Mouse (Mus musculus) gastrocnemius, adult 2 months (tissue): Measurements from ENCODE around the gene Cxcl16. TPM values are rescaled to one million over a fixed set of nuclear protein-coding genes. Genes with fewer than 3 reads are reported as not detected.

ENCODE experiments used
- DNase-seq: peaks from one replicate; pipeline ENCODE4 v3.0.0; 2022
- H3K27ac ChIP-seq: fragments of 200-600 bp; 2 replicates; pipeline ENCODE4 v1.8.1; 2022; ENCODE audit warnings: mild to moderate bottlenecking
- H3K4me3 ChIP-seq: fragments of 200-600 bp; 2 replicates; pipeline ENCODE4 v1.8.1; 2022; ENCODE audit warnings: mild to moderate bottlenecking, moderate library complexity
- CTCF ChIP-seq: fragments of 200-600 bp; IDR thresholded peaks from 2 replicates; pipeline ENCODE4 v1.8.1; 2022; ENCODE audit warnings: antibody characterized with exemption, mild to moderate bottlenecking, moderate library complexity
- intact Hi-C: fragments of 180-260 bp; cut with DNase I; formaldehyde crosslinking; loops from one replicate; pipeline ENCODE4 v1.15.1; 2025
- total RNA-seq, 2 experiments: library from RNA; stranded (reverse); gene quantifications; 2 replicates each; pipeline ENCODE4 v1.2.3; 2021

The Cxcl16 gene
- total RNA-seq, 2 experiments from 2014 or later = 1.2 to 1.4 TPM

DNA sequence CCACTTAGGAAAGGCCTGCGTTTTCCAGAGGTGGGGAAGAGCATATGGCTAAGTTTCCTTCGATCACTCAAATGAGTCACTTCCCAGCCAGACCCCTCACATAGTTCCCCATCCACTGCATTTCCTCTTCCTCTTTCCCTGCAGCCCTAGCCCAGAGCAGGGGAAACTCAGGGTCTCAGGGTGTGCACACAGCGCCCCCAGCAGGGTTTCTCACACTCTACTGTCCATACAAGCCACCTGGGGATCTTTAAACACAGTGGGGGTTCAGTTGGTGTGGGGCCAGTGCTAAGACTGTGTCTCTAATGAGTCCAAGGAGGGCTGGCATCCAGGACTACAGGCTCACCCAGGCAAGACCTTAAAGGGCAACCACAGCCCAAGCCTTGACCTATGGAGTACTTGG lies 13.0 kb downstream of the Cxcl16 start:
- no peak overlapping the region for H3K27ac ChIP-seq
- intact Hi-C loops = no loop called here
- no peak overlapping the region for H3K4me3 ChIP-seq
- no peak for TF ChIP-seq CTCF
- no peak for DNase-seq

DNA sequence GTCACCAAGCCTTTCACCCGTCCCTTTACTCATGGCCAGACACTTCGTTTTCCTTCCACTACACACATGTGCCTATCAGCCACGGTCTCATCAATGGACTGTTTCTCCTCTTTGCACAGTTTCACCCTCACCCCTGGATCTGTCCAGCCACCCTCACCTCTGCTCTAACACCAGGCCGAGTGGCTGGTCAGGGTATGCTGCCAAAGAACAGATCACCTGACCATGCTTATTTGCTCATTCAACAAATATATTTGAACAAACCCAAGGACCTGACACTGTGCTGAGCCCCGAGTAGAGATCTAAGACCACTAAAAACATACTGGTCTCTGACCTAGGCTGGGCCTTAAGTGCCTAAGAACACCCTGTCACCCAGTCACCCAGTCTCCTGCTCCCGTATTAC lies 15.1 kb downstream of the Cxcl16 start:
- DNase-seq = no peak
- no peak for TF ChIP-seq CTCF
- intact Hi-C loops = no loop called here

DNA sequence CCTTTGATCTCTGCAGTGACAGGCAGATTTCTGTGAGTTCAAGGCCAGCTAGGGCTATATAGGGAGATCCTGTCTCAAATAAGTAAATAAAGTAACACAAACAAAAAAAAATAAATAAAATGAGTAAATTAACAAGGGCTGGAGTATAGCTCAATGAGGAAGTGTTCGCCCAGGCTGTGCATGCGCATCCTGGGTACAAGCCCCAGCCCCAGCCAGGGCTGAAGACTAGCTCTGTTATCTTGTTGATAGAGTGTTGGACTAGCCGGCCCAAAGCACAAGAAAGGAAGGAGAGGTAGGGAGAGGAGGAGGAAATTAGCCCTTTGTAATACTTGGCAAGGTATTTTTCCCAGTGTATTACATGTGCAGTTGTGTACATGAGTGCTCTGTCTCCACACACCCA lies 15.8 kb downstream of the Cxcl16 start:
- no peak overlapping the region for H3K4me3 ChIP-seq
- intact Hi-C loops = no loop called here
- H3K27ac ChIP-seq = no peak overlapping the region
- DNase-seq = no peak
- no peak for TF ChIP-seq CTCF

More for the DNA sequence above, 15.1 kb downstream of the Cxcl16 start:
- H3K4me3 ChIP-seq = no peak overlapping the region
- H3K27ac ChIP-seq = no peak overlapping the region

DNA sequence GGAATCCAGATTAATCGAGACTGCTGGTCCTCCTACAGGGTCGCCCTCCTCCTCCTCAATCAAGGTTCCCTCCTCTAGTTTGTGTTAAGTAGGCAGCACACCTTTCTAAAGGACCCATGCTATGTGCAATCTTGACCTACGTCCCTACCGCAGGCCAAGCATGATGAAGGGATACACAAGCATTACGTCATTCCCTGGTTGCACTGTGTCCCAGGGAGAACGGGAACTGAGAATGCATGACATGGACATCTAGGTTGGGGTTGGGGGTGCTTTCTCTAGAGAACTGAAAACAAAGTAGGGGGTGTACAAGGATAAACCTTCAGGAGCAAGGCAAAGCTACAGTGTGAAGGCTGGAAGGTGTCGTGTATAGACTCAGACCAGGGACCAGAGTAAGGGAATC lies 17.9 kb downstream of the Cxcl16 start:
- no peak for DNase-seq

DNA sequence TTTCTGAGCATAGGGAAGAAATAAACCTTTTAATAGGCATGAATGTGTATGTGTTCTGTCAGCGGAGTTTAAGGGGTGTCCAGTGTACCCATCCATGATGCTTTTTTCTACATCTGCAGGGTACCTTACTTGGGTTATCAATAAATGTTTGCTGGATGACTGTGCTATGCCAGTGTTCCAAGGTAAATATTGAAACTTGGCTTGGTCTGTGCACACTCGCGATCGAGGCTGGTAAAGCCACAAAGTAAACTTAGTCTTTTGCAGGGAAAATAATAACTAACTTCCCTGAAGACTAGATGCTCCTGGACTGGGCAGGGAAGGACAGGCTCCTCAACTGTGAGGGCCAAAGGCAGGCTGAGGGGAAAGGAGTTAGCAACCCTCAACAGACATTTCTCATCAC lies 19.1 kb downstream of the Cxcl16 start:
- DNase-seq = no peak
- H3K4me3 ChIP-seq = no peak overlapping the region
- TF ChIP-seq CTCF = no peak
- intact Hi-C loops = no loop called here
- H3K27ac ChIP-seq = no peak overlapping the region

More for the DNA sequence above, 17.9 kb downstream of the Cxcl16 start:
- no peak overlapping the region for H3K4me3 ChIP-seq
- no peak overlapping the region for H3K27ac ChIP-seq
- TF ChIP-seq CTCF = no peak
- intact Hi-C loops = no loop called here

DNA sequence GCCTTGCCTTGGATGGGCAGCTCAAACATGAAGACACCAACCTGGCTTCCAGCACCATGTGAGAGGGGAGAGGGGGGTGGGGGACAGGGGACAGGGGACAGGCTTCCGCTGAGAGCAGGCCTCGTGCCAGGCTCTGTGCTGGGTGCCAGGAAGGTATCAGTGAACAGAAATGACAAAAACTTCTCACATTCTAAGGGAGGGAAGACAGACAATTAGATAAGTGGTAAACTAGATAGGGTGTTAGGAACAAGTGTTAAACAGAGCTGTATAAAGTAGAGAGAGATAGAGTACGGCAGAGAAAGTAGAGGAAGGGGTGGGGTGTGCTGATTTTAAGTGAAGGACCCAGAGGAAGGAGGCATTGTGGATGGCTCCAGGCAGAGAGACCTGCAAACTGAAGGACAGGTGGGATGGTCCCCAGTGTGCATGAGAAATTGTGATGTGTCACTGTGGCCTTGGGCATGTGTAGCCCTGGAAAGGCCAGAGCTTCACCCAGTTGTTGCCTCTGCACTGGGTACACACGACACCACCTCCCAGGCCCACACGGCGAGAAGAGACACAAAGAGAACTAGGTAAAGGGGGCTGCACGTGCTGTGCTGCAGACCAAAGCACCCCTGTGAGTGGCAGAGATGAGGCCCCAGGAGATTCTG lies 20.9 kb downstream of the Cxcl16 start:
- H3K4me3 ChIP-seq = no peak overlapping the region
- TF ChIP-seq CTCF = no peak
- no peak overlapping the region for H3K27ac ChIP-seq
- no peak for DNase-seq
- intact Hi-C loops = loop anchor here (10.0 kb wide), 1 partner anchor 166 kb away; no protein-coding TSS in a partner anchor

DNA sequence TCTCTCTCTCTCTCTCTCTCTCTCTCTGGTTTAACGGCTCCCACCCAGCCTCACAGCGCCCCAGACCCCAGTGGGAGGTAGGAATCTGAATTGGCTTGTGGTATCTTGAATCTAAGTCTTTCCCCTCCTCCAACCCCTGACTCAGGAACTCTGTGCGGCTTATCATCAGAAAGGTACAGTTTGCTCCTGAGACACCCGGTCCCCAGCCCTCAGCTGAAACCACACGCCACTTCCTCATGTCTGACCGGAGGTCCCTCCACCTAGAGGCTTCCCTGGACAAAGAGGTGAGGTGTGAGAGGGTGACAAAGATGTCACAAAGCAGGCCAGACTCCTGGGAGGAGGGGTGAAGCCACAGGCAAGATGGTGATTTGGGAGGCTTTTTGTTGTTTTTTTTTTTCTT lies 22.4 kb downstream of the Cxcl16 start:
- H3K4me3 ChIP-seq = no peak overlapping the region
- no peak overlapping the region for H3K27ac ChIP-seq
- DNase-seq = no peak
- intact Hi-C loops = loop anchor here (10.0 kb wide), 1 partner anchor 167 kb away; no protein-coding TSS in a partner anchor
- no peak for TF ChIP-seq CTCF

DNA sequence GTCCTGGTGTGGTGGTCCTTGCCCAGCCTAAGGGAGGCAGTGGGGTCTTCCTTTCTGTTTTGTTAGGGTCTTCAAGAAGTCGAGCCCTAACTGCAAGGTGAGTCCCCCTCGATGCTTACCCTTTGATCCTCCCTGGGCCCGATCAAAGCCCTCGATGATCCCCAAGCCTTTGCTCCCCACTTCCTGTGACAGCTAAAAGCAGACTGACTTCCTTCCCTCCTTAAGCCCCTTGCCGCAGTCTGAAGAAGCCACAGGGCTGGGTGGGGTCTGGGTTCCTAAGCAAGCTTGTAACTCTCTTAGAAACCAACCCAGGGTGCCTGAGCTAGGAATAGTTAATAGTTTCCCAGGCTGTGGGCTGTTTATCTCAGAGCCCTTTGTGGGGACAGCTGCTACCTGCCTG lies 24.3 kb downstream of the Cxcl16 start:
- intact Hi-C loops = loop anchor here (10.0 kb wide), 1 partner anchor 169 kb away; no protein-coding TSS in a partner anchor
- no peak for TF ChIP-seq CTCF
- H3K27ac ChIP-seq = no peak overlapping the region

DNA sequence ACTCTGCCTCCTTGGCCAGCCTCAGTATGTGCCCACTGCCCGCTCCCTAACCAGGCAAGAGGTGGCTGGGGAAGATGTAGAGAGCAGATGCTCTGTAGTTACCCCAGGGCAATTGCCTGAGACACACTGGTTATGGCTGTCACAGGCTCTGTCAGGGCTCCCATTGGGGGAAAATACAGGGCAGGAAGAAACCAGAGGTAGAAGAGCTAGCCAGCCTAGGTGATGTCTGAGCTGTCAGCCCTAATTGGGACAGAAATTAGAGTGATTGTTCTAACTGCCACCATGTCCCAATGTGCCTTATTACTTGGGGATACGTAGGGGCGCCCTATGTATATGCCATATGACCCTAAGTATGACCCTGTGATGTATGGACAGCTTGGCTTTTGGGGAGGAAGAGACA lies 25.8 kb downstream of the Cxcl16 start:
- TF ChIP-seq CTCF = no peak
- intact Hi-C loops = loop anchor here (2.0 to 10.0 kb wide), 2 partner anchors 17 to 171 kb away; partner anchors contain the start of gene Med11
- Histone ChIP-seq H3K4me3 (peak overlapping the region; percentile 28; the same call in 1 of the 2 replicates), H3K27ac (no peak overlapping the region)
- DNase-seq = no peak

More for the DNA sequence above, 24.3 kb downstream of the Cxcl16 start:
- H3K4me3 ChIP-seq = no peak overlapping the region
- no peak for DNase-seq

DNA sequence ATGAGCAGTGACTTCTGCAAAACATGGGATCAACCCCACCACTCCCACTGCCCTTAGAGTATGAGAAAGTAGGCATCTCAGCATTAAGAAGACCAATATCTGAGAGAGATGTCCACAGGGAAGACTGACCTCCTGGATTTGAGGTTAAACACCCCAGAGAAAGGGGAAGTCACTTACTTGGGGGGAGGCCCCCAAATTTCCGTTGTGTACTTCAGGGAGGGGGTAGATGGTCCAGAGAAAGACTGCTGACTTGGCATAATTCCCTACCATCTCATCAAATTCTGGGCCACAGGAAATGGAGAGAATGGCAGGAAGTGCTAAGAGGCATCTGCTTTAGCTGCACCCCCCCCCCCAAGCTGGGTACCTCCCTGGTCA lies 26.2 kb downstream of the Cxcl16 start:
- no peak for DNase-seq
- peak overlapping the region; percentile 90 for H3K4me3 ChIP-seq
- no peak for TF ChIP-seq CTCF
- intact Hi-C loops = loop anchor here (2.0 to 10.0 kb wide), 2 partner anchors 17 to 171 kb away; partner anchors contain the start of gene Med11
- H3K27ac ChIP-seq = no peak overlapping the region

DNA sequence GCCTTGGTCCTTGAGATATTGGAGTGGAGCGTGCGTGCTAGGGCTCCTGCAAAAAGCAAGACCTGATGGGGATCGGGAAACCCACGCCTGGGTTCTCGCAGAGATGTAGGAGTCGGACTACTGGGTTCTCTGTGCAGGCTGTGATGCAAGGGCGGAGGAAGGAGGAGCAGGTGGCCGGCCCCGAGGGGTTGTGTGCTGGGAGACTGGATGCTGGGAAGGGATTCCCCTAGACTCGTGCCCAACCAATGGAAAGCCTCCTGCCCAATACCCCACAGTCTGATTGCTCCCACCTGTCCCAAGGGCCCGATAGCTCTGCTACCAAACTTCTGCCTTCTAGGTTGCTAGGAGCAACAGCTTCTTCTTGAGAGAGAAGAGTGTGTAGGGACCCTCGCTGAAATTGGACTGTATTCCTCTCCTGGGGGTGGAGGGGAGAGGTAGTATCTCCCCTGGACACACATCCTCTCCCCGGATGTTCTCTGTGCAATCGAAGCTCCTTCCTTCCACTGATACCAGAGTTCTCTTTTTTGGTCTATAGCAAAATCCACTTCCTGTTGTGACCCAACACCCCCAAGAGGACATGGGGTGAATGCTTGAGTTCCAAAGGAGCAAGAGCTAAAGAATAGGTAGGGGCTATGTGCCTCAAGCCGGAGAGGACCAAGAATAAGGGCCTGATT lies 26.8 kb downstream of the Cxcl16 start:
- H3K4me3 ChIP-seq = peak overlapping the region; percentile 90
- peak overlapping the region; percentile 92 for H3K27ac ChIP-seq
- DNase-seq = no peak
- no peak for TF ChIP-seq CTCF
- intact Hi-C loops = loop anchor here (2.0 to 10.0 kb wide), 2 partner anchors 18 to 172 kb away; partner anchors contain the start of gene Med11

DNA sequence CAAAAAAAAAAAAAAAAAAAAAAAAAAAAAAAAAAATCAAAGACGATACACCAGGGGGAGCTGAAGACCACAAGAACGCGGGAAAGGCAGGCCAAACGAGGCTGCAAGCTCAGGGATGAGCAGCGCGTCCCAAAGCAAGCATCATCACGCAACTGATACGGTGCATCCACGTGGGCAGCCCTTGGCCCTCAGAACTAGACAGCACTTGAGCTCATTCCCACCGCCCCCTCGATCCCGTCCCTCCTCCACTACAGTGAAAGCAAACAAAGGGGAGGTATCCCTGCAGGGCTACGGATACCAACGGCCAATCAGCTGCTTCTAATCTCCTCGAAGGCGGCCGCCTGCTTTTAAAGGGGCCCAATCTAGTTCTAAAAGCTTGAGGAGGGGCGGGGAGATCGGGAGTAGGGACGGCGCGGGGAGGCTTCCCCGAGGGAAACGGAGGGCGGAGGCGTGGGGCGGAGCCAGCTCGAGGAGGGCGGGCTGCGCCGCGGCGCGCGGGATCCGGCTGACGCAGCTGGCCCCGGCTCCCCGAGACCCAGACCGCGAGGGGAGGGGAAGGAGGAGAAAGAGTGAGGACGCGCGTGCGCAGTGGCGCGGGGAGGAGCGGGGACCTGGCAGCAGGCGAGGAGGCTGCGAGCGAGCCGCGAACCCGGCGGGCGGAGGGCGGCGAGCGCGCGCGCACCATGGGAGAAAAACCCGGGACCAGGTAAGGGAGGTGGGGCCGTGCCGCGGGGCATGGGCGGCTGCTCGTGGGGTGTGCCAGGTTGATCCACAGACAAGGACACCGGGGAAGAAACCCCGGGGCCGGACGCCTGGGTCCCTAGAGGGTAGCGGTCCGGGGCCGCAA lies 27.5 kb downstream of the Cxcl16 start, which contains the start of gene Arrb2:
Gene Arrb2, plus strand, starts transcription at position 588 of the 847 bp plus-strand sequence.
- peak; percentile 99 for DNase-seq
- intact Hi-C loops = loop anchor here (2.0 to 10.0 kb wide), 2 partner anchors 19 to 173 kb away; partner anchors contain the start of gene Med11
- peak within 1 kb of the TSS; percentile 90 for H3K4me3 ChIP-seq
- H3K27ac ChIP-seq = peak within 1 kb of the TSS; percentile 92
- peak; percentile 61 for TF ChIP-seq CTCF
